Mouse (Mus musculus): ENCODE data around the gene Slc18a2. TPM values are rescaled to one million over a fixed set of nuclear protein-coding genes. Genes with fewer than 3 reads are reported as not detected.

Slc18a2 gene
- total RNA-seq, 1 experiment from 2014 or later: 29.1 TPM

Other genes with a start within 250 kb of the Slc18a2 start
- gene Shtn1, start 184.8 kb upstream of the Slc18a2 start, total RNA-seq (2017): 0.05 and 1.0 TPM in 2 replicates
- not detected in 2 replicates for gene Vax1, start 90.8 kb upstream of the Slc18a2 start, total RNA-seq (2017)
- not detected in 2 replicates for gene Kcnk18, start 41.7 kb upstream of the Slc18a2 start, total RNA-seq (2017)
- gene Rps12-ps3, start 61.4 kb downstream of the Slc18a2 start, total RNA-seq (2017): 809 and 1,340 TPM in 2 replicates
- 48.7 and 59.1 TPM in 2 replicates for gene Pdzd8, start 84.9 kb downstream of the Slc18a2 start, total RNA-seq (2017)
- gene Emx2, start 197.5 kb downstream of the Slc18a2 start, total RNA-seq (2017): not detected in 2 replicates